Mouse (Mus musculus) T-cell, adult 2 months (primary cell): ENCODE results near the gene Slco1a6.

Source experiments
- DNase-seq: peaks from one replicate; pipeline ENCODE4 v3.0.0; 2022; ENCODE audit warnings: low spot score

Gene Slco1a6

GRCm38 (mm10) chr6:142035771-142036170 lies 172.6 kb downstream of the Slco1a6 start:
- DNase-seq: no peak
